Mouse (Mus musculus): ENCODE measurements around the gene Bhmt2.

GRCm38 (mm10) chr13:93637282-93638245 is 36.5 kb downstream of the Bhmt2 start, which contains the start of gene Bhmt:
- TF ChIP-seq POLR2A (IDR thresholded peaks at IDR 0.05; ENCODE audit: borderline replicate concordance, insufficient read depth, low read length) (no peak), CTCF (IDR thresholded peaks at IDR 0.05; ENCODE audit: borderline replicate concordance, insufficient read depth, low read depth, low read length) (no peak)
